Mouse (Mus musculus): ENCODE results near the gene Wasf3. TPM values are rescaled to one million over a fixed set of nuclear protein-coding genes. Genes with fewer than 3 reads are reported as not detected.
A peak's percentile ranks its signal among the peaks of the same experiment; 100 is the strongest.

Gene Wasf3
- polyA plus RNA-seq, 1 experiment from 2014 or later: not detected

DNA sequence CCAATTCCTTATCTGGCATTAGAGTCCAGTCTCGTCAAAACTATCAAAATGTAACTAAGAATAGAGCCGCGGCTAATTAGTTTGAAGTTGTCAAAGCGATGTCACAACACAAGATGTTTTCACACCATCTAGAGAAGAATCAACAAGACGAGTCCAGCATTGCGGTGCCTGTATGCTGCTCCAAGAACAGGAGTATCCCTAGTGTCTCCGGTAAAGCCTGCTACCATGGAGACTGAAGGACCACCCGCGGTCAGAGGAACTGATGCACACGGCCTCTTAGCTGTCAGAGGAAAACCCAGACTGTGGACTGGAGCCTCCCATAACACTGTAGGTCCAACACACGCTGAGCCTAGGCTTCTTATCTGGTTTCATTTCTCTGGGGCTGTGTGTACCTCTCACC is 11.5 kb upstream of the Wasf3 start:
- ATAC-seq (no peak), DNase-seq (no peak)
- Histone ChIP-seq H3K9ac (replicated peaks) (no peak overlapping the region), H3K27me3 (ENCODE audit: insufficient read depth, low read length) (no peaks in the 10 kb centered on the region), H3K27ac (ENCODE audit: low read depth) (no peak overlapping the region), H3K36me3 (replicated peaks; ENCODE audit: insufficient read depth, low read length) (no peaks in the 10 kb centered on the region), H3K4me1 (ENCODE audit: insufficient read depth) (no peaks in the 10 kb centered on the region), H3K9me3 (ENCODE audit: low read length) (no peaks in the 10 kb centered on the region), H3K4me2 (ENCODE audit: low read depth, low read length) (no peak overlapping the region), H3K4me3 (ENCODE audit: low read depth, low read length) (no peak overlapping the region)
- TF ChIP-seq EP300 (IDR thresholded peaks at IDR 0.05; ENCODE audit: low read depth) (no peak), CTCF (IDR thresholded peaks at IDR 0.05; ENCODE audit: low read depth) (no peak)
- WGBS (ENCODE audit: insufficient replicate concordance): 83% methylated on average over 11 of the region's 11 CpGs

DNA sequence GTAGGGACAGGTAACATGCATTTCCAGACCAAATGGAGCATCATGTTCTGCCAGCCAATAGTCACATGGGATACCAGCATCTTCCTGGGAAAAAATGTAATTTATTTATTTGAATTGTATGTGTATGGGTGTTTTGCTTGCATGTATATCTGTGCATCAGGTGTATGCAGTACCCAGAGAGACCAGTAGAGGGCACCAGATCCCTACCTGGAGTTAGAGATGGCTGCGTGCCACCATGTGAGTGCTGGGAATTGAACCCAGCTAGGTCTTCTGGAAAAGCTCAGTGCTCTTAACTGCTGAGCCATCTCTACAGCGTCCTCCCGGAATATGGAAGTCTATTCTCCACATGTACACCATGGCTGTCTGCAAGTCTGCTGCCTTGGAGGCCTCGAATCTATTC is 8.2 kb upstream of the Wasf3 start:
- DNase-seq: peak; percentile 27

DNA sequence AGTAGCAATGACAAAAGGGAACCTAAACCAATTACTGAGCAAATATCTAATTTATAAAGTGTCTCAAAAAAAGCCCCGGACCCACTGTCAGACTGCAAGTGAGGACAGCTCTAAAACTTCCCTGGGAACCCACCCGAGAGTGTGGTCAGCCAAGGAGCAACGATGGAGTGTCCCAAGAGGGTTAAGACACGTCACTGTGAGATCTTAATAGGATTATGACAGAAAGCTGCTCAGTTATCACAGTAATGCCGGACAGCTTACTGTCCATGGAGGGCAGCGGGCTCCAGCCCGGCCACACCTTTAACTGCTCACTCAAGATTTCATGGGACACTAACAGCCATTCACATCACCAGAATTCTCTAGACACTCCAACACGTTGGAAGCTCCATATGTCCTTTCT is 4.7 kb upstream of the Wasf3 start:
- DNase-seq: no peak
- no peaks in the 10 kb centered on the region for H3K36me3 ChIP-seq (replicated peaks; ENCODE audit: insufficient read depth, low read length)
- no peaks in the 10 kb centered on the region for H3K4me1 ChIP-seq (ENCODE audit: insufficient read depth)
- WGBS (ENCODE audit: insufficient replicate concordance): 69% methylated on average over 8 of the region's 8 CpGs
- peaks cover 6% of the 10 kb centered on the region for H3K27me3 ChIP-seq (ENCODE audit: insufficient read depth, low read length)
- H3K4me3 ChIP-seq (ENCODE audit: low read depth, low read length): no peak overlapping the region
- no peak overlapping the region for H3K9ac ChIP-seq (replicated peaks)
- no peaks in the 10 kb centered on the region for H3K9me3 ChIP-seq (ENCODE audit: low read length)
- ATAC-seq: no peak
- no peak overlapping the region for H3K27ac ChIP-seq (ENCODE audit: low read depth)
- TF ChIP-seq EP300 (IDR thresholded peaks at IDR 0.05; ENCODE audit: low read depth): no peak
- no peak for TF ChIP-seq CTCF (IDR thresholded peaks at IDR 0.05; ENCODE audit: low read depth)
- H3K4me2 ChIP-seq (ENCODE audit: low read depth, low read length): no peak overlapping the region

More for the DNA sequence above, 8.2 kb upstream of the Wasf3 start:
- no peaks in the 10 kb centered on the region for H3K4me1 ChIP-seq (ENCODE audit: insufficient read depth)
- no peak overlapping the region for H3K9ac ChIP-seq (replicated peaks)
- no peak overlapping the region for H3K4me2 ChIP-seq (ENCODE audit: low read depth, low read length)
- no peak overlapping the region for H3K27ac ChIP-seq (ENCODE audit: low read depth)
- no peak for ATAC-seq
- no peaks in the 10 kb centered on the region for H3K27me3 ChIP-seq (ENCODE audit: insufficient read depth, low read length)
- no peaks in the 10 kb centered on the region for H3K36me3 ChIP-seq (replicated peaks; ENCODE audit: insufficient read depth, low read length)
- no peak overlapping the region for H3K4me3 ChIP-seq (ENCODE audit: low read depth, low read length)
- peak; percentile 71 for TF ChIP-seq CTCF (IDR thresholded peaks at IDR 0.05; ENCODE audit: low read depth)
- no peak for TF ChIP-seq EP300 (IDR thresholded peaks at IDR 0.05; ENCODE audit: low read depth)
- WGBS (ENCODE audit: insufficient replicate concordance): 76% methylated on average over 4 of the region's 4 CpGs
- H3K9me3 ChIP-seq (ENCODE audit: low read length): no peaks in the 10 kb centered on the region

DNA sequence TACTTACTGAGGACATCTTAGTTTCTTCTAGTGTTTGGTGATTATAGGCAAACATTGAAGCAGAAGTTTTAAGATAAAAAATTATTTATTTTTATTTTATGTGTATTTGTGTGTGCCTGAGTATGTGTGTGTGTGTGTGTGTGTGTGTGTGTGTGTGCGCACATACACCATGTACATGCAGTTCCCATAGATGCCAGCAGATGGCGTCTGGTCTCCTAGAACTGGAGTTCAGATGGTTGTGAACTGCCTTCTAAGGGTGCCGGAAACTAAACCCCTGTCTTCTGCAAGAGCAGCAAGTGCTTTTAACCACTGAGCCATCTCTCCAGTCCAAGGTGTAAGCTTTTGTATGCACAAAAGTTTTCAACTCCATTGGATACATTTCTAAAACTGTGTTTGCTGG is 2.5 kb upstream of the Wasf3 start:
- no peak overlapping the region for H3K9ac ChIP-seq (replicated peaks)
- TF ChIP-seq CTCF (IDR thresholded peaks at IDR 0.05; ENCODE audit: low read depth): peak; percentile 39
- no peak for TF ChIP-seq EP300 (IDR thresholded peaks at IDR 0.05; ENCODE audit: low read depth)

DNA sequence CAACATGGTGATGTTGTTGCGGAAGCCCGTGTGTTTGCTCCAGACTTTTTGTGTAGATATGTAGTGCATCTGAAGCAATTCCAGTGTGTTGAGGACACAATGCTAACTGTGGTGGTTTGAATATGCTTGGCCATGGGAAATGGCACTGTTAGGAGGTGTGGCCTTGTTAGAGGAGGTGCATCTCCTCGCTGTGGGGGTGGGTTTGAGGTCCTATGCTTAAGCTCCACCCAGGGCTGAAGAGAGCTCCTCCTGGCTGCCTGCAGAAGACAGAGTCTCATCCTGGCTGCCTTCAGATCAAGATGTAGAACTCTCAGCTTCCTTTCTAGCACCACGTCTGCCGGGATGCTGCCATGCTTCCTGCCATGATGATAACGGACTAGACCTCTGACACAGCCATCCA is 1.4 kb upstream of the Wasf3 start:
- DNase-seq (no peak), ATAC-seq (no peak)
- no peaks in the 10 kb centered on the region for H3K4me1 ChIP-seq (ENCODE audit: insufficient read depth)
- H3K27me3 ChIP-seq (ENCODE audit: insufficient read depth, low read length): peaks cover 16% of the 10 kb centered on the region
- H3K27ac ChIP-seq (ENCODE audit: low read depth): no peak overlapping the region
- H3K9ac ChIP-seq (replicated peaks): no peak overlapping the region
- no peak overlapping the region for H3K4me2 ChIP-seq (ENCODE audit: low read depth, low read length)
- no peak for TF ChIP-seq EP300 (IDR thresholded peaks at IDR 0.05; ENCODE audit: low read depth)
- TF ChIP-seq CTCF (IDR thresholded peaks at IDR 0.05; ENCODE audit: low read depth): no peak
- no peak overlapping the region for H3K4me3 ChIP-seq (ENCODE audit: low read depth, low read length)
- H3K36me3 ChIP-seq (replicated peaks; ENCODE audit: insufficient read depth, low read length): no peaks in the 10 kb centered on the region
- no peaks in the 10 kb centered on the region for H3K9me3 ChIP-seq (ENCODE audit: low read length)
- WGBS (ENCODE audit: insufficient replicate concordance): 75% methylated on average over 6 of the region's 6 CpGs

More for the DNA sequence above, 2.5 kb upstream of the Wasf3 start:
- peaks cover 16% of the 10 kb centered on the region for H3K27me3 ChIP-seq (ENCODE audit: insufficient read depth, low read length)
- ATAC-seq (no peak), DNase-seq (no peak)
- no peaks in the 10 kb centered on the region for H3K4me1 ChIP-seq (ENCODE audit: insufficient read depth)
- no peak overlapping the region for H3K4me3 ChIP-seq (ENCODE audit: low read depth, low read length)
- no peak overlapping the region for H3K4me2 ChIP-seq (ENCODE audit: low read depth, low read length)
- 71% methylated on average over 3 of the region's 3 CpGs for WGBS (ENCODE audit: insufficient replicate concordance)
- H3K36me3 ChIP-seq (replicated peaks; ENCODE audit: insufficient read depth, low read length): no peaks in the 10 kb centered on the region
- H3K27ac ChIP-seq (ENCODE audit: low read depth): no peak overlapping the region
- H3K9me3 ChIP-seq (ENCODE audit: low read length): no peaks in the 10 kb centered on the region

DNA sequence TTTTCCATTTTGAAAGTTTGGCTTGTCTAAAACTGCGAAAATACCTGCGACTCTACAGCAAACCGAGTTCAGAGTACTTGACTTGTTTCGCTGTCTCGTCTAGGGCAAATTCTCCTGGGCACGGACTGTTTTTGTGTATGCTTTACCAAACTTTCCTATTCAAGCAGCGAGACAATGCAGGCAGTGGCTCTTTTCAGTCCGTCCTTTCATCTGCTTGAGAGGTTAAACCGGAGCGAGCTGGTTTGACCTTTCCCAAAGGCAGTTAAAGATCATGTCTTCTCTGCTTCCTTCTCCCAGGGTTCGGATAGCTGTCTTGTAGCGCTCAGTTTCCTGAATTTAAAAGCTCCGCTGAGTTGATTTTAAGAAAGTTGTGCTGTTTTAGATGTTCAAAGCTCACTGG is 1.2 kb downstream of the Wasf3 start:
- H3K4me2 ChIP-seq (ENCODE audit: low read depth, low read length): no peak overlapping the region
- TF ChIP-seq EP300 (IDR thresholded peaks at IDR 0.05; ENCODE audit: low read depth): no peak
- no peak for TF ChIP-seq CTCF (IDR thresholded peaks at IDR 0.05; ENCODE audit: low read depth)
- peaks cover 16% of the 10 kb centered on the region for H3K27me3 ChIP-seq (ENCODE audit: insufficient read depth, low read length)
- H3K27ac ChIP-seq (ENCODE audit: low read depth): no peak overlapping the region
- no peak for DNase-seq
- no peak overlapping the region for H3K4me3 ChIP-seq (ENCODE audit: low read depth, low read length)
- H3K4me1 ChIP-seq (ENCODE audit: insufficient read depth): no peaks in the 10 kb centered on the region
- no peak for ATAC-seq
- WGBS (ENCODE audit: insufficient replicate concordance): 27% methylated on average over 13 of the region's 13 CpGs
- no peaks in the 10 kb centered on the region for H3K9me3 ChIP-seq (ENCODE audit: low read length)
- H3K36me3 ChIP-seq (replicated peaks; ENCODE audit: insufficient read depth, low read length): no peaks in the 10 kb centered on the region
- no peak overlapping the region for H3K9ac ChIP-seq (replicated peaks)

DNA sequence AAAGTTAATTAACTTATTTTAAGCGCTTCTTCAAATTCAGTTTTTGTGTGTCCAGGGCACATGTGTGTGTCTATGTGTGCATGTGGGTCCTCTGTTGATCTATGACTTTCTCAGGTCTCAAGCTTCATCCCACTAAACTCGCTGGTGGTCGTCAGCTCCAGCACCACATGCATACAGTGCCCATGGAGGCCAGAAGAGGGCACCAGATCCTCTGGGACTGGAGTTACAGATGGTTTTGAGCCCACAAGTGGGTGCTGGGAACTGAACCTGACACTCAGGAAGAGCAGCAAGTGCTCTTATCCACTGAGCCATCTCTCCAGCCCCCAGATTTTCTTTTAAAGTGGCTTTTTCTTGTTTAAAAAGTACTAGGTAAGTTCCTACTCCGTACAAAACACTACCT is 2.1 kb downstream of the Wasf3 start:
- no peaks in the 10 kb centered on the region for H3K9me3 ChIP-seq (ENCODE audit: low read length)
- H3K36me3 ChIP-seq (replicated peaks; ENCODE audit: insufficient read depth, low read length): no peaks in the 10 kb centered on the region
- no peak overlapping the region for H3K4me3 ChIP-seq (ENCODE audit: low read depth, low read length)
- 73% methylated on average over 4 of the region's 4 CpGs for WGBS (ENCODE audit: insufficient replicate concordance)
- DNase-seq: no peak
- H3K9ac ChIP-seq (replicated peaks): no peak overlapping the region
- ATAC-seq: no peak
- TF ChIP-seq CTCF (IDR thresholded peaks at IDR 0.05; ENCODE audit: low read depth): no peak
- TF ChIP-seq EP300 (IDR thresholded peaks at IDR 0.05; ENCODE audit: low read depth): no peak
- H3K4me1 ChIP-seq (ENCODE audit: insufficient read depth): no peaks in the 10 kb centered on the region
- no peak overlapping the region for H3K4me2 ChIP-seq (ENCODE audit: low read depth, low read length)
- no peak overlapping the region for H3K27ac ChIP-seq (ENCODE audit: low read depth)
- peaks cover 16% of the 10 kb centered on the region for H3K27me3 ChIP-seq (ENCODE audit: insufficient read depth, low read length)

All from liver, postnatal 0 days (tissue).